Mouse (Mus musculus): ENCODE results near the gene Ltbp2. TPM values are rescaled to one million over a fixed set of nuclear protein-coding genes. Genes with fewer than 3 reads are reported as not detected.

The Ltbp2 gene
- polyA plus RNA-seq, 1 experiment, result 19.7 TPM

GRCm38 (mm10) chr12:84907627-84908480 is 31.5 kb upstream of the Ltbp2 start:
- Histone ChIP-seq H3K36me3 (ENCODE audit: control insufficient read depth, insufficient read depth) (no peaks in the 10 kb centered on the region), H3K79me2 (ENCODE audit: control insufficient read depth, insufficient read depth) (no peaks in the 10 kb centered on the region), H3K4me2 (ENCODE audit: low read depth) (no peak overlapping the region), H3K4me3 (no peak overlapping the region), H3K27me3 (ENCODE audit: control insufficient read depth, insufficient read depth, insufficient read length) (no peaks in the 10 kb centered on the region), H3ac (ENCODE audit: control insufficient read depth, insufficient read length) (no peak overlapping the region)
- no peak for TF ChIP-seq MYOD1 (IDR thresholded peaks at IDR 0.05; ENCODE audit: control insufficient read depth in 1 of 3, insufficient read length in 2 of 3, low read depth in 2 of 3)
- no peak for TF ChIP-seq MYOG (IDR thresholded peaks at IDR 0.05; ENCODE audit: control insufficient read depth in 1 of 3, insufficient read depth in 1 of 3, insufficient read length in 2 of 3, low read depth in 2 of 3)
- TF ChIP-seq SRF (IDR thresholded peaks at IDR 0.05; ENCODE audit: control insufficient read depth, insufficient read length, low read depth), result no peak
- no peak for TF ChIP-seq USF1 (IDR thresholded peaks at IDR 0.05; ENCODE audit: low read depth)
- no peak for TF ChIP-seq CEBPB (IDR thresholded peaks at IDR 0.05; ENCODE audit: insufficient read depth, poor library complexity, severe bottlenecking)
- no peak for TF ChIP-seq TCF12 (IDR thresholded peaks at IDR 0.05; ENCODE audit: insufficient read depth, poor library complexity, severe bottlenecking)
- no peak for TF ChIP-seq TCF3 (IDR thresholded peaks at IDR 0.05; ENCODE audit: insufficient read length, low read depth)
- TF ChIP-seq POLR2AphosphoS2 (IDR thresholded peaks at IDR 0.05; ENCODE audit: insufficient read length, low read depth), result no peak
- TF ChIP-seq REST (IDR thresholded peaks at IDR 0.05; ENCODE audit: insufficient read depth, insufficient read length), result no peak
- TF ChIP-seq MAX (IDR thresholded peaks at IDR 0.05; ENCODE audit: low read depth), result no peak
- TF ChIP-seq POLR2A (IDR thresholded peaks at IDR 0.05; ENCODE audit: insufficient read length, low read depth), result no peak
- TF ChIP-seq E2F4 (IDR thresholded peaks at IDR 0.05; ENCODE audit: insufficient read depth), result no peak

- H3K4me2 ChIP-seq (ENCODE audit: low read depth), result no peak overlapping the region
- H3K4me3 ChIP-seq, result no peak overlapping the region
- TF ChIP-seq E2F4 (IDR thresholded peaks at IDR 0.05; ENCODE audit: insufficient read depth) (no peak), REST (IDR thresholded peaks at IDR 0.05; ENCODE audit: insufficient read depth, insufficient read length) (no peak)
- no peaks in the 10 kb centered on the region for H3K27me3 ChIP-seq (ENCODE audit: control insufficient read depth, insufficient read depth, insufficient read length)
- no peaks in the 10 kb centered on the region for H3K36me3 ChIP-seq (ENCODE audit: control insufficient read depth, insufficient read depth)
- H3ac ChIP-seq (ENCODE audit: control insufficient read depth, insufficient read length), result no peak overlapping the region
- H3K79me2 ChIP-seq (ENCODE audit: control insufficient read depth, insufficient read depth), result no peaks in the 10 kb centered on the region
These were observed 30.8 kb upstream of the Ltbp2 start for GRCm38 (mm10) chr12:84907024-84907626.

GRCm38 (mm10) chr12:84904399-84904798 is 28.1 kb upstream of the Ltbp2 start:
- no peaks in the 10 kb centered on the region for H3K79me2 ChIP-seq (ENCODE audit: control insufficient read depth, insufficient read depth)
- H3K36me3 ChIP-seq (ENCODE audit: control insufficient read depth, insufficient read depth), result no peaks in the 10 kb centered on the region
- H3K4me2 ChIP-seq (ENCODE audit: low read depth), result no peak overlapping the region
- TF ChIP-seq MAX (IDR thresholded peaks at IDR 0.05; ENCODE audit: low read depth) (no peak), CEBPB (IDR thresholded peaks at IDR 0.05; ENCODE audit: insufficient read depth, poor library complexity, severe bottlenecking) (no peak), TCF12 (IDR thresholded peaks at IDR 0.05; ENCODE audit: insufficient read depth, poor library complexity, severe bottlenecking) (no peak), USF1 (IDR thresholded peaks at IDR 0.05; ENCODE audit: low read depth) (no peak), MYOG (IDR thresholded peaks at IDR 0.05; ENCODE audit: control insufficient read depth in 1 of 3, insufficient read depth in 1 of 3, insufficient read length in 2 of 3, low read depth in 2 of 3) (no peak), POLR2A (IDR thresholded peaks at IDR 0.05; ENCODE audit: insufficient read length, low read depth) (no peak), SRF (IDR thresholded peaks at IDR 0.05; ENCODE audit: control insufficient read depth, insufficient read length, low read depth) (no peak)
- H3ac ChIP-seq (ENCODE audit: control insufficient read depth, insufficient read length), result no peak overlapping the region
- no peaks in the 10 kb centered on the region for H3K27me3 ChIP-seq (ENCODE audit: control insufficient read depth, insufficient read depth, insufficient read length)
- H3K4me3 ChIP-seq, result no peak overlapping the region

GRCm38 (mm10) chr12:84900317-84900716 is 24.0 kb upstream of the Ltbp2 start:
- Histone ChIP-seq H3K27me3 (ENCODE audit: control insufficient read depth, insufficient read depth, insufficient read length) (no peaks in the 10 kb centered on the region), H3K79me2 (ENCODE audit: control insufficient read depth, insufficient read depth) (no peaks in the 10 kb centered on the region), H3ac (ENCODE audit: control insufficient read depth, insufficient read length) (no peak overlapping the region), H3K4me2 (ENCODE audit: low read depth) (no peak overlapping the region), H3K4me3 (no peak overlapping the region), H3K36me3 (ENCODE audit: control insufficient read depth, insufficient read depth) (no peaks in the 10 kb centered on the region)
- no peak for TF ChIP-seq E2F4 (IDR thresholded peaks at IDR 0.05; ENCODE audit: insufficient read depth)

GRCm38 (mm10) chr12:84897322-84897721 is 21.0 kb upstream of the Ltbp2 start:
- no peak for TF ChIP-seq USF1 (IDR thresholded peaks at IDR 0.05; ENCODE audit: low read depth)
- no peak for TF ChIP-seq E2F4 (IDR thresholded peaks at IDR 0.05; ENCODE audit: insufficient read depth)
- no peak for TF ChIP-seq SRF (IDR thresholded peaks at IDR 0.05; ENCODE audit: control insufficient read depth, insufficient read length, low read depth)
- TF ChIP-seq POLR2AphosphoS2 (IDR thresholded peaks at IDR 0.05; ENCODE audit: insufficient read length, low read depth), result no peak
- TF ChIP-seq POLR2A (IDR thresholded peaks at IDR 0.05; ENCODE audit: insufficient read length, low read depth), result no peak
- TF ChIP-seq MAX (IDR thresholded peaks at IDR 0.05; ENCODE audit: low read depth), result no peak
- no peak for TF ChIP-seq TCF12 (IDR thresholded peaks at IDR 0.05; ENCODE audit: insufficient read depth, poor library complexity, severe bottlenecking)
- no peak for TF ChIP-seq TCF3 (IDR thresholded peaks at IDR 0.05; ENCODE audit: insufficient read length, low read depth)
- no peak for TF ChIP-seq MYOD1 (IDR thresholded peaks at IDR 0.05; ENCODE audit: control insufficient read depth in 1 of 3, insufficient read length in 2 of 3, low read depth in 2 of 3)
- no peak for TF ChIP-seq CEBPB (IDR thresholded peaks at IDR 0.05; ENCODE audit: insufficient read depth, poor library complexity, severe bottlenecking)
- no peak for TF ChIP-seq MYOG (IDR thresholded peaks at IDR 0.05; ENCODE audit: control insufficient read depth in 1 of 3, insufficient read depth in 1 of 3, insufficient read length in 2 of 3, low read depth in 2 of 3)
- Histone ChIP-seq H3K79me2 (ENCODE audit: control insufficient read depth, insufficient read depth) (no peaks in the 10 kb centered on the region), H3K36me3 (ENCODE audit: control insufficient read depth, insufficient read depth) (no peaks in the 10 kb centered on the region)

More at GRCm38 (mm10) chr12:84897322-84897721, 21.0 kb upstream of the Ltbp2 start:
- H3K4me3 ChIP-seq, result no peak overlapping the region
- H3K27me3 ChIP-seq (ENCODE audit: control insufficient read depth, insufficient read depth, insufficient read length), result no peaks in the 10 kb centered on the region
- no peak overlapping the region for H3K4me2 ChIP-seq (ENCODE audit: low read depth)
- no peak overlapping the region for H3ac ChIP-seq (ENCODE audit: control insufficient read depth, insufficient read length)
